Mouse (Mus musculus) NIH3T3 (cell line): ENCODE results near the gene Sult1a1.

ENCODE experiments used
- DNase-seq: peaks from one replicate; pipeline ENCODE4 v3.0.0-alpha.2; 2012; ENCODE audit warnings: low read depth

Gene Sult1a1

GRCm38 (mm10) chr7:126663646-126664045, 12.6 kb downstream of the Sult1a1 start:
- DNase-seq, result peak; percentile 30

GRCm38 (mm10) chr7:126659771-126660170, 16.5 kb downstream of the Sult1a1 start:
- no peak for DNase-seq

- DNase-seq, result no peak
Measured at GRCm38 (mm10) chr7:126657522-126657921, 18.7 kb downstream of the Sult1a1 start.

GRCm38 (mm10) chr7:126655695-126656094, 20.5 kb downstream of the Sult1a1 start:
- DNase-seq, result no peak

GRCm38 (mm10) chr7:126653991-126654390, 22.2 kb downstream of the Sult1a1 start:
- no peak for DNase-seq

GRCm38 (mm10) chr7:126650852-126651251, 25.4 kb downstream of the Sult1a1 start:
- no peak for DNase-seq

- peak; percentile 93 for DNase-seq
Measured at GRCm38 (mm10) chr7:126649231-126650051, 26.8 kb downstream of the Sult1a1 start, which contains the start of gene Sgf29. Gene Sgf29 (plus strand): TSS chr7:126649309.

GRCm38 (mm10) chr7:126648486-126648885, 27.7 kb downstream of the Sult1a1 start:
- no peak for DNase-seq

- no peak for DNase-seq
Measured at GRCm38 (mm10) chr7:126645708-126646107, 30.5 kb downstream of the Sult1a1 start.

GRCm38 (mm10) chr7:126644914-126645313, 31.3 kb downstream of the Sult1a1 start:
- no peak for DNase-seq

- DNase-seq, result no peak
Measured at GRCm38 (mm10) chr7:126644345-126644744, 31.9 kb downstream of the Sult1a1 start.

- peak; percentile 79 for DNase-seq
Measured at GRCm38 (mm10) chr7:126643244-126643617, 33.0 kb downstream of the Sult1a1 start.

GRCm38 (mm10) chr7:126642545-126643243, 33.5 kb downstream of the Sult1a1 start:
- peak; percentile 34 for DNase-seq

GRCm38 (mm10) chr7:126636733-126637520, 39.3 kb downstream of the Sult1a1 start:
- peak; percentile 81 for DNase-seq

GRCm38 (mm10) chr7:126635375-126635774, 40.9 kb downstream of the Sult1a1 start:
- no peak for DNase-seq

- no peak for DNase-seq
Measured at GRCm38 (mm10) chr7:126632478-126632877, 43.8 kb downstream of the Sult1a1 start.

GRCm38 (mm10) chr7:126630824-126631518, 45.3 kb downstream of the Sult1a1 start, which contains the start of gene Nupr1:
Gene Nupr1 (minus strand): TSS chr7:126630861.
- no peak for DNase-seq

- DNase-seq, result no peak
Measured at GRCm38 (mm10) chr7:126629915-126630314, 46.3 kb downstream of the Sult1a1 start.

- peak; percentile 76 for DNase-seq
Measured at GRCm38 (mm10) chr7:126628111-126628510, 48.1 kb downstream of the Sult1a1 start.

GRCm38 (mm10) chr7:126625807-126626600, 50.2 kb downstream of the Sult1a1 start:
- DNase-seq, result peak; percentile 66

GRCm38 (mm10) chr7:126625369-126625768, 50.9 kb downstream of the Sult1a1 start:
- peak; percentile 96 for DNase-seq
